Mouse (Mus musculus) MEL (cell line): ENCODE measurements around the gene Shank3. TPM values are rescaled to one million over a fixed set of nuclear protein-coding genes. Genes with fewer than 3 reads are reported as not detected.

Source experiments
- DNase-seq: peaks from one replicate; pipeline ENCODE4 v3.0.0; 2011; ENCODE audit warnings: low read depth, low spot score
- H3K27ac ChIP-seq: 2 replicates; pipeline ENCODE4 v1.5.1; 2012; ENCODE audit warnings: low read depth, mild to moderate bottlenecking, control low read depth, low read length, moderate library complexity; ENCODE audit not compliant: control insufficient read depth
- H3K27me3 ChIP-seq, 2 experiments: fragments of 150-350 bp in 1 of 2; sonication (generic) in 1 of 2; 2 replicates each; pipeline ENCODE4 v1.6.1; 2012; ENCODE audit warnings: low read length in 2 of 2, mild to moderate bottlenecking in 2 of 2, improper control_type of control experiment in 1 of 2, moderate library complexity in 1 of 2; ENCODE audit not compliant: insufficient read depth in 2 of 2, control insufficient read depth in 1 of 2
- H3K36me3 ChIP-seq, 2 experiments: 2 replicates each; pipeline ENCODE4 v1.6.1; 2012 to 2014; ENCODE audit warnings: low read length in 2 of 2, improper control_type of control experiment in 1 of 2, inconsistent platforms in 1 of 2, mild to moderate bottlenecking in 1 of 2; ENCODE audit not compliant: insufficient read depth in 2 of 2, control insufficient read depth in 1 of 2
- H3K4me1 ChIP-seq, 2 experiments: fragments of 150-350 bp in 1 of 2; sonication (generic) in 1 of 2; 2 replicates each; pipeline ENCODE4 v1.6.1; 2012; ENCODE audit warnings: low read length in 2 of 2, improper control_type of control experiment in 1 of 2, mild to moderate bottlenecking in 1 of 2; ENCODE audit not compliant: insufficient read depth in 2 of 2, control insufficient read depth in 1 of 2
- H3K4me3 ChIP-seq, 2 experiments: fragments of 150-350 bp in 1 of 2; sonication (generic) in 1 of 2; 2 replicates each; pipeline ENCODE4 v1.5.1; 2012; ENCODE audit warnings: low read depth in 2 of 2, low read length in 2 of 2, mild to moderate bottlenecking in 2 of 2, moderate library complexity in 2 of 2, control low read depth in 1 of 2, improper control_type of control experiment in 1 of 2; ENCODE audit not compliant: control insufficient read depth in 1 of 2, insufficient read depth in 1 of 2
- H3K79me2 ChIP-seq: 2 replicates; pipeline ENCODE4 v1.6.1; 2012; ENCODE audit warnings: mild to moderate bottlenecking, low read length, moderate library complexity; ENCODE audit not compliant: control insufficient read depth, poor library complexity, insufficient read depth
- H3K9ac ChIP-seq: 2 replicates; pipeline ENCODE4 v1.6.1; 2012; ENCODE audit warnings: low read depth, mild to moderate bottlenecking, control low read depth, low read length, moderate library complexity; ENCODE audit not compliant: control insufficient read depth, poor library complexity, severe bottlenecking
- H3K9me3 ChIP-seq: fragments of 150-350 bp; sonication (generic); replicated peaks from 2 replicates; pipeline ENCODE4 v1.6.1; 2012; ENCODE audit warnings: mild to moderate bottlenecking, low read length, improper control_type of control experiment, moderate library complexity; ENCODE audit not compliant: insufficient read depth
- BHLHE40 ChIP-seq: IDR thresholded peaks from 2 replicates; pipeline ENCODE4 v1.6.1; 2012; ENCODE audit warnings: low read depth, mild to moderate bottlenecking, inconsistent platforms, low read length, improper control_type of control experiment, borderline replicate concordance
- CHD2 ChIP-seq: IDR thresholded peaks from 2 replicates; pipeline ENCODE4 v1.6.1; 2011; ENCODE audit warnings: low read length, improper control_type of control experiment
- CTCF ChIP-seq, 3 experiments: IDR thresholded peaks in 2 of 3; conservative IDR thresholded peaks in 1 of 3; 2 replicates each; pipeline ENCODE4 v1.5.1; 2011 to 2012; ENCODE audit warnings: low read length in 3 of 3, low read depth in 2 of 3, mild to moderate bottlenecking in 2 of 3, improper control_type of control experiment in 1 of 3, inconsistent platforms in 1 of 3, mixed read lengths in 1 of 3, moderate library complexity in 1 of 3; ENCODE audit not compliant: control insufficient read depth in 1 of 3, insufficient read depth in 1 of 3, poor library complexity in 1 of 3, severe bottlenecking in 1 of 3
- EP300 ChIP-seq, 2 experiments: IDR thresholded peaks; 2 replicates each; pipeline ENCODE4 v1.6.1; 2011; ENCODE audit warnings: improper control_type of control experiment in 2 of 2, low read length in 2 of 2, low read depth in 1 of 2, mild to moderate bottlenecking in 1 of 2
- JUND ChIP-seq: IDR thresholded peaks from 2 replicates; pipeline ENCODE4 v1.6.1; 2011; ENCODE audit warnings: low read depth, mild to moderate bottlenecking, improper control_type of control experiment, low read length
- MAX ChIP-seq: IDR thresholded peaks from 2 replicates; pipeline ENCODE4 v1.6.1; 2011; ENCODE audit warnings: low read length, improper control_type of control experiment
- MAZ ChIP-seq: IDR thresholded peaks from 2 replicates; pipeline ENCODE4 v1.6.1; 2012; ENCODE audit warnings: low read depth, mild to moderate bottlenecking, inconsistent platforms, low read length, improper control_type of control experiment
- MEF2A ChIP-seq: IDR thresholded peaks from 2 replicates; pipeline ENCODE4 v1.6.1; 2014; ENCODE audit warnings: low read depth, mild to moderate bottlenecking, inconsistent platforms, low read length, improper control_type of control experiment; ENCODE audit not compliant: poor library complexity, insufficient replicate concordance, severe bottlenecking; ENCODE audit errors: extremely low read depth
- NRF1 ChIP-seq: IDR thresholded peaks from 2 replicates; pipeline ENCODE4 v1.6.1; 2014; ENCODE audit warnings: low read depth, mild to moderate bottlenecking, inconsistent platforms, low read length, improper control_type of control experiment, moderate library complexity; ENCODE audit not compliant: poor library complexity, insufficient read depth, severe bottlenecking
- POLR2A ChIP-seq, 2 experiments: IDR thresholded peaks; 2 replicates each; pipeline ENCODE4 v1.6.1; 2011 to 2012; ENCODE audit warnings: low read length in 2 of 2, mild to moderate bottlenecking in 2 of 2, control low read depth in 1 of 2, improper control_type of control experiment in 1 of 2, low read depth in 1 of 2, moderate library complexity in 1 of 2; ENCODE audit not compliant: control insufficient read depth in 1 of 2, insufficient read depth in 1 of 2, poor library complexity in 1 of 2
- POLR2AphosphoS2 ChIP-seq: IDR thresholded peaks from 2 replicates; pipeline ENCODE4 v1.6.1; 2011; ENCODE audit warnings: low read length, improper control_type of control experiment
- POLR2AphosphoS5 ChIP-seq: IDR thresholded peaks from 2 replicates; pipeline ENCODE4 v1.6.1; 2012; ENCODE audit warnings: low read depth, borderline replicate concordance, mild to moderate bottlenecking, inconsistent platforms, low read length, moderate library complexity, mixed read lengths
- RAD21 ChIP-seq: IDR thresholded peaks from 2 replicates; pipeline ENCODE4 v1.6.1; 2011; ENCODE audit warnings: mild to moderate bottlenecking, low read depth, low read length, improper control_type of control experiment
- RCOR1 ChIP-seq: IDR thresholded peaks from 2 replicates; pipeline ENCODE4 v1.6.1; 2012; ENCODE audit warnings: low read depth, mild to moderate bottlenecking, inconsistent platforms, low read length, improper control_type of control experiment
- SMC3 ChIP-seq: IDR thresholded peaks from 2 replicates; pipeline ENCODE4 v1.6.1; 2011; ENCODE audit warnings: low read depth, low read length, improper control_type of control experiment
- TCF12 ChIP-seq: IDR thresholded peaks from 2 replicates; pipeline ENCODE4 v1.6.1; 2014; ENCODE audit warnings: low read depth, mild to moderate bottlenecking, inconsistent platforms, low read length, improper control_type of control experiment, moderate library complexity
- UBTF ChIP-seq: IDR thresholded peaks from 2 replicates; pipeline ENCODE4 v1.6.1; 2012; ENCODE audit warnings: low read depth, mild to moderate bottlenecking, inconsistent platforms, low read length, improper control_type of control experiment, moderate library complexity, borderline replicate concordance; ENCODE audit not compliant: insufficient read depth
- USF2 ChIP-seq, 2 experiments: IDR thresholded peaks; 2 replicates each; pipeline ENCODE4 v1.6.1; 2011 to 2012; ENCODE audit warnings: improper control_type of control experiment in 2 of 2, low read length in 2 of 2, borderline replicate concordance in 1 of 2, inconsistent platforms in 1 of 2, low read depth in 1 of 2, mild to moderate bottlenecking in 1 of 2; ENCODE audit not compliant: insufficient read depth in 1 of 2
- ZC3H11A ChIP-seq: IDR thresholded peaks from 2 replicates; pipeline ENCODE4 v1.6.1; 2012; ENCODE audit warnings: low read depth, mild to moderate bottlenecking, inconsistent platforms, low read length, improper control_type of control experiment
- polyA plus RNA-seq, 2 experiments: library from polyadenylated mRNA; stranded (reverse) in 1 of 2; unstranded in 1 of 2; fragments of >175 nt in 1 of 2; fragments of >200 nt in 1 of 2; gene quantifications; 2 replicates each; pipeline versions ENCODE4 v1.2.1 to v1.2.4; 2012; ENCODE audit warnings: low replicate concordance in 2 of 2, low read depth in 1 of 2; ENCODE audit not compliant: insufficient read length in 2 of 2, insufficient read depth in 1 of 2, missing spikeins in 1 of 2
- total RNA-seq: library from RNA; depleted of rRNA; stranded (reverse); fragments of 300-350 nt; gene quantifications from 2 replicates; pipeline ENCODE4 v1.2.3, GENCODE M21; 2012

Shank3 gene
- total and polyA plus RNA-seq, 3 experiments = 14.2 to 20.3 TPM; not detected in 1

- TF ChIP-seq MEF2A (no peak), POLR2AphosphoS5 (no peak), CHD2 (no peak), POLR2A (IDR thresholded peaks at IDR 0.05; ENCODE audit: control insufficient read depth in 1 of 2, insufficient read depth in 1 of 2, low read depth in 1 of 2, low read length in 2 of 2, poor library complexity in 1 of 2) (peak; percentile 65 to 69; a peak in 2 of 4 replicates), MAX (no peak)
Measured at GRCm38 (mm10) chr15:89463334-89464235, 35.8 kb upstream of the Shank3 start (continued).

- Histone ChIP-seq H3K9ac (no peak overlapping the region), H3K79me2 (no peaks in the 10 kb centered on the region), H3K9me3 (no peaks in the 10 kb centered on the region), H3K4me3 (no peak overlapping the region), H3K36me3 (no peaks in the 10 kb centered on the region), H3K27ac (no peak overlapping the region), H3K27me3 (no peaks in the 10 kb centered on the region; a peak in 1 of 4 replicates), H3K4me1 (no peaks in the 10 kb centered on the region)
- TF ChIP-seq MAZ = no peak
- no peak for TF ChIP-seq CHD2
- no peak for TF ChIP-seq UBTF
- no peak for DNase-seq
Measured at GRCm38 (mm10) chr15:89465052-89465451, 34.4 kb upstream of the Shank3 start.

GRCm38 (mm10) chr15:89468577-89468976 lies 30.8 kb upstream of the Shank3 start:
- no peak for TF ChIP-seq POLR2AphosphoS5
- TF ChIP-seq ZC3H11A = peak; percentile 51
- no peak for TF ChIP-seq USF2 (IDR thresholded peaks at IDR 0.05; ENCODE audit: borderline replicate concordance in 1 of 2, insufficient read depth in 1 of 2, low read depth in 1 of 2, low read length in 2 of 2)
- TF ChIP-seq MAX = no peak
- peak; percentile 74 for TF ChIP-seq SMC3
- no peak for TF ChIP-seq POLR2AphosphoS2
- TF ChIP-seq BHLHE40 = peak; percentile 24; the same call in 1 of the 2 replicates
- no peak for TF ChIP-seq EP300 (IDR thresholded peaks at IDR 0.05; ENCODE audit: low read depth in 1 of 2, low read length in 2 of 2)
- no peak for TF ChIP-seq UBTF
- TF ChIP-seq JUND = no peak
- peak; percentile 67 for TF ChIP-seq RAD21
- TF ChIP-seq CTCF (IDR thresholded peaks at IDR 0.05 in 2 of 3, conservative IDR thresholded peaks at IDR 0.05 in 1 of 3; ENCODE audit: control insufficient read depth in 1 of 3, insufficient read depth in 1 of 3, low read depth in 2 of 3, low read length in 3 of 3, poor library complexity in 1 of 3, severe bottlenecking in 1 of 3) = peak in 2 of 3 experiments; percentile 66 to 77; a peak in 4 of 6 replicates
- no peak for TF ChIP-seq TCF12
- no peak for TF ChIP-seq RCOR1
- no peak for TF ChIP-seq NRF1
- TF ChIP-seq CHD2 = no peak
- Histone ChIP-seq H3K4me1 (no peaks in the 10 kb centered on the region), H3K27ac (no peak overlapping the region), H3K4me3 (no peak overlapping the region), H3K27me3 (no peaks in the 10 kb centered on the region; a peak in 1 of 4 replicates), H3K79me2 (no peaks in the 10 kb centered on the region), H3K36me3 (no peaks in the 10 kb centered on the region), H3K9me3 (no peaks in the 10 kb centered on the region), H3K9ac (no peak overlapping the region)
- DNase-seq = peak; percentile 67
